Mouse (Mus musculus) heart, embryonic 14.5 days (tissue): ENCODE data around the gene Gm42517. TPM values are rescaled to one million over a fixed set of nuclear protein-coding genes. Genes with fewer than 3 reads are reported as not detected.

Experiments used
- ATAC-seq: fragments of 200-750 bp; cut with Nextera tagmentation; 2 replicates; pipeline ENCODE4 v1.8.0; 2017; ENCODE audit warnings: low read depth, moderate TSS enrichment; ENCODE audit not compliant: insufficient number of reproducible peaks, insufficient read depth, low FRiP score
- H3K27ac ChIP-seq, 2 experiments: fragments of 200-500 bp in 1 of 2; fragments of 300-500 bp in 1 of 2; sonication (generic) in 1 of 2; replicated peaks in 1 of 2; 2 replicates each; pipeline ENCODE4 v1.5.1; 2012 to 2014; ENCODE audit warnings: low read depth in 2 of 2, low read length in 2 of 2, control low read depth in 1 of 2, mild to moderate bottlenecking in 1 of 2, mixed read lengths in 1 of 2; ENCODE audit not compliant: control insufficient read depth in 1 of 2, insufficient read depth in 1 of 2
- H3K27me3 ChIP-seq: fragments of 300-500 bp; sonication (generic); 2 replicates; pipeline ENCODE4 v1.6.1; 2014; ENCODE audit warnings: mild to moderate bottlenecking, low read length, control low read depth; ENCODE audit not compliant: control insufficient read depth, insufficient read depth
- H3K36me3 ChIP-seq: fragments of 300-500 bp; sonication (generic); 2 replicates; pipeline ENCODE4 v1.6.1; 2014; ENCODE audit warnings: mild to moderate bottlenecking, control low read depth, low read length, mixed read lengths; ENCODE audit not compliant: control insufficient read depth, insufficient read depth
- H3K4me1 ChIP-seq, 2 experiments: fragments of 200-500 bp in 1 of 2; fragments of 300-500 bp in 1 of 2; sonication (generic) in 1 of 2; 2 replicates each; pipeline ENCODE4 v1.6.1; 2012 to 2014; ENCODE audit warnings: low read length in 2 of 2, control low read depth in 1 of 2, mixed read lengths in 1 of 2; ENCODE audit not compliant: control insufficient read depth in 2 of 2, insufficient read depth in 2 of 2
- H3K4me2 ChIP-seq: fragments of 300-500 bp; sonication (generic); 2 replicates; pipeline ENCODE4 v1.6.1; 2014; ENCODE audit warnings: mild to moderate bottlenecking, low read length
- H3K4me3 ChIP-seq, 2 experiments: fragments of 200-500 bp in 1 of 2; fragments of 300-500 bp in 1 of 2; sonication (generic) in 1 of 2; 2 replicates each; pipeline ENCODE4 v1.5.1; 2012 to 2014; ENCODE audit warnings: low read length in 2 of 2, mild to moderate bottlenecking in 2 of 2, control low read depth in 1 of 2, low read depth in 1 of 2, moderate library complexity in 1 of 2; ENCODE audit not compliant: control insufficient read depth in 1 of 2, insufficient read depth in 1 of 2
- H3K9ac ChIP-seq: fragments of 300-500 bp; sonication (generic); 2 replicates; pipeline ENCODE4 v1.6.1; 2014; ENCODE audit warnings: mild to moderate bottlenecking, low read length
- H3K9me3 ChIP-seq: fragments of 300-500 bp; sonication (generic); 2 replicates; pipeline ENCODE4 v1.6.1; 2016; ENCODE audit warnings: low read length, control low read depth; ENCODE audit not compliant: control insufficient read depth
- WGBS: fragments of 180-500 bp; shearing (Covaris S2); extraction: QIAGEN DNeasy Blood & Tissue Kit; methylation state at CpG from one replicate; pipeline ENCODE4 v1.1.7; 2014; 5-methylcytosine and 5-hydroxymethylcytosine counted together
- polyA plus RNA-seq: library from polyadenylated mRNA; unstranded; fragments of >200 nt; fragmentation: Nextera tagmentation; extraction: Ambion mirVana; gene quantifications from 2 replicates; pipeline ENCODE4 v1.2.1, GENCODE M21; 2014

Gm42517 gene
- 0.11 TPM in 1 of 2 replicates, not detected in the other for polyA plus RNA-seq

- WGBS: 1% methylated on average over 26 of the region's 36 CpGs
- Histone ChIP-seq H3K4me1 (peaks cover 0 to 17% of the 10 kb centered on the region in 2 experiments; a peak in 3 of 4 replicates), H3K27ac (no peak within 1 kb of the TSS), H3K9ac (peak within 1 kb of the TSS; percentile 62), H3K27me3 (peaks cover 91% of the 10 kb centered on the region), H3K4me3 (peak within 1 kb of the TSS; percentile 47), H3K9me3 (no peaks in the 10 kb centered on the region), H3K4me2 (peak within 1 kb of the TSS; percentile 80), H3K36me3 (no peaks in the 10 kb centered on the region)
- no peak for ATAC-seq
Measured at GRCm38 (mm10) chr5:108367871-108368332, at the start of gene Gm42517. Gm42517 (minus strand) TSS chr5:108367922.

GRCm38 (mm10) chr5:108414711-108415110, 47.0 kb upstream of the Gm42517 start:
- H3K9ac ChIP-seq: no peak overlapping the region
- H3K27ac ChIP-seq: no peak overlapping the region
- H3K36me3 ChIP-seq: no peaks in the 10 kb centered on the region
- no peak overlapping the region for H3K4me3 ChIP-seq
- WGBS: 64% methylated on average over 2 of the region's 2 CpGs
- ATAC-seq: no peak
- no peaks in the 10 kb centered on the region for H3K4me1 ChIP-seq
- H3K9me3 ChIP-seq: no peaks in the 10 kb centered on the region
- H3K27me3 ChIP-seq: no peaks in the 10 kb centered on the region
- H3K4me2 ChIP-seq: no peak overlapping the region

DNA sequence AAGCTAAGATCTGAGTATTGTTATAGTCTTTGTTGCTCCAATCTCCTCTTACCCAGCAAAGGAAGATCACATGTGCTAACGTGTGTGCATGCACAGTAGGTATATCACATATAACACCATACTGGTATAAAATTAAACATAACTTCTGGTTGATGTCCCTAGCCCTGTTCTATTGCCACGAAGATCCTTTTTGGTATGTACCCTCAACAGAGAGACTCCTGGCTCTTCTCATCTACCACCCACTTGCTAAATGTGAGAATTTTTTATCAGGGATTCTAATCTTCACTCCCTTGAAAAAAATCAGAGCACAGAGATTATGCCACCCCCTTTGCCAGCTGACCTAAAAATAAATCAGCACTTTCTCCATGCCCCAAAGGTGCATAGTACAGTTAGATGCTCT, 39.3 kb upstream of the Gm42517 start:
- H3K27ac ChIP-seq: no peak overlapping the region
- no peaks in the 10 kb centered on the region for H3K27me3 ChIP-seq
- H3K4me2 ChIP-seq: no peak overlapping the region
- no peak for ATAC-seq
- H3K9ac ChIP-seq: no peak overlapping the region
- H3K4me3 ChIP-seq: no peak overlapping the region
- no peaks in the 10 kb centered on the region for H3K36me3 ChIP-seq
- no peaks in the 10 kb centered on the region for H3K9me3 ChIP-seq
- 63% methylated on average over 2 of the region's 2 CpGs for WGBS
- H3K4me1 ChIP-seq: no peaks in the 10 kb centered on the region

DNA sequence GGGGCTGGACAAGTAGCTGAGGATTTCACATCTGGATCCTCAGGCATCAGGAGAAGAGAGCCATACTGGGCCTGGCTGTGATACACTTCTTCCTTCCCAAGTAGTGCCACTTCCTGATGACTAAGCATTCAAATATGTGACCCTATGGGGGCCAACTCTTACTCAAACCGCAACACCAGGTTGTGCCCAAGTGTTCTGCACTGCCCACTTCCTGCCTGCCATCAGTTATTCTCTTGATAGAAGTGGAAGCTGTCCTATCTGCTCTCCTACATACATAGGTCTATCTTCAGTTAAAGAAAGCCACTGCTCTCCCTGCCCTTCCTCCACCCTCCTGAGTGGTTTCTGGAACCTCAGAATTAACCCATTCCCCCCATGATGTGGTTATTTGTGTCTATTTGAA, 37.7 kb upstream of the Gm42517 start:
- no peak overlapping the region for H3K4me2 ChIP-seq
- H3K27me3 ChIP-seq: no peaks in the 10 kb centered on the region
- ATAC-seq: no peak
- 33% methylated on average over 1 of the region's 1 CpGs for WGBS
- H3K4me1 ChIP-seq: no peaks in the 10 kb centered on the region
- no peaks in the 10 kb centered on the region for H3K36me3 ChIP-seq
- H3K27ac ChIP-seq: no peak overlapping the region
- no peak overlapping the region for H3K4me3 ChIP-seq
- H3K9me3 ChIP-seq: no peaks in the 10 kb centered on the region
- no peak overlapping the region for H3K9ac ChIP-seq

DNA sequence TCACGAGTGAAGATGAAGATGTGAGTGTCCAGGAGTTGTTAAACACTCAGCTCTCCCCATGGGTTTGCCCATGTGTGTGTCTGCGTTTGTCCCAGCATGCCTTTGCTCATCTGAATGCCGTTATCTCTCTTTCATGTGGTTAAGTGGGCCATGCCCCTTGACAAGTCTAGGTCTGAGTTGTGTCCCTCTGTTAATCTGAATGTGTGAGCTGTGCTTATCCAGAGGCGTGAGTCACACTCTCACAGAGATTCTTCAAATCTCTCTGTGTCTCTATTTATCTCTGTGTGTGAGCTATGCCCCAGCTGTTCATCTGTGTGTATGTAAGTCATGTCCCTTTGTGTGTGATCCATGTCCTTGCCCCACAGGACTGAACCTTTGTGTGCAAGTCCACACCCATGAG, 35.7 kb upstream of the Gm42517 start:
- no peak for ATAC-seq
- Histone ChIP-seq H3K4me2 (no peak overlapping the region), H3K4me3 (no peak overlapping the region), H3K27ac (no peak overlapping the region), H3K36me3 (no peaks in the 10 kb centered on the region), H3K27me3 (no peaks in the 10 kb centered on the region), H3K9me3 (no peaks in the 10 kb centered on the region), H3K4me1 (no peaks in the 10 kb centered on the region), H3K9ac (no peak overlapping the region)
- 67% methylated on average over 4 of the region's 4 CpGs for WGBS

DNA sequence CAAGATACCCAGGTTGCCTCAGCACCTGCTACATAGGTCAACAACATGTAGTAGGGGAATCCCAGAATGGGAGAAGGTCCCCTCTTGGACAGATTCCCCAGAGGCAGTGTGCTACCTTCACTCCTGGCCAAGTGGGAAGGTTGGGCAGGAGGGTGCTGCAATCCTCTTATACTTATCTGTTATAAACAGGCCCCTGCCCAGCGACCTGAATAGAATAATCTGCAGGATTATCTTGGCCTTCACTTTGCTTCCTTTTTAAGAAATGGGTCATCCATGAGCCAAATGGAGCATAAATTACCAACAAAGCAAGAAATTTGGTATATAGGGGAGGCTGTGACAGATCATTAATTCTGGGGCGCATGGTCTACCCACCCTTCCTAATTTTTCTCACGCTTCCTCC, 22.0 kb upstream of the Gm42517 start:
- WGBS: 58% methylated on average over 3 of the region's 3 CpGs
- no peaks in the 10 kb centered on the region for H3K9me3 ChIP-seq
- H3K4me1 ChIP-seq: no peaks in the 10 kb centered on the region
- no peak overlapping the region for H3K4me3 ChIP-seq
- no peaks in the 10 kb centered on the region for H3K27me3 ChIP-seq
- ATAC-seq: no peak
- H3K36me3 ChIP-seq: no peaks in the 10 kb centered on the region
- no peak overlapping the region for H3K4me2 ChIP-seq
- no peak overlapping the region for H3K27ac ChIP-seq
- no peak overlapping the region for H3K9ac ChIP-seq

DNA sequence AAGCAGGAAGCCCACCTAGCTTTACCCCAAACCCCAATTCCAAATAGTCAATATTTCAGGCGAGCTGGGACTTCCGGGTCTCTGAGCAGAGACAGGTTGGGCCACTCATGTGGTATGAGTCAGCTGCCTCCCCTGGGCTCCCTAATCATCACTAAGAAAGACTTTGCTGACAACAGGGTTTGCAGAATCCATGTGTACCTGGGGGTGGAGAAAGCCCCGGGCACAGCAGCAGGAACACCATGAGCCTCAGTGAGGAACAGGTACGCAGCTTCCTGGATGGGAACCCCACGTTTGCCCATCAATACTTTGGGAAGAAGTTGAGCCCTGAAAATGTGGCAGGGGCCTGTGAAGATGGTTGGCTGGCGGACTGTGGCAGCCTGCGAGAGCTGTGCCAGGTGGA, 20.5 kb upstream of the Gm42517 start, which contains the start of gene Pde6b:
TSS of gene Pde6b (plus strand) at position 191 of the 400 bp plus-strand sequence.
- no peak within 1 kb of the TSS for H3K27ac ChIP-seq
- 53% methylated on average over 7 of the region's 7 CpGs for WGBS
- H3K4me2 ChIP-seq: no peak within 1 kb of the TSS
- no peaks in the 10 kb centered on the region for H3K27me3 ChIP-seq
- ATAC-seq: no peak
- H3K36me3 ChIP-seq: no peaks in the 10 kb centered on the region
- no peak within 1 kb of the TSS for H3K4me3 ChIP-seq
- H3K4me1 ChIP-seq: no peaks in the 10 kb centered on the region
- H3K9me3 ChIP-seq: no peaks in the 10 kb centered on the region
- H3K9ac ChIP-seq: no peak within 1 kb of the TSS

DNA sequence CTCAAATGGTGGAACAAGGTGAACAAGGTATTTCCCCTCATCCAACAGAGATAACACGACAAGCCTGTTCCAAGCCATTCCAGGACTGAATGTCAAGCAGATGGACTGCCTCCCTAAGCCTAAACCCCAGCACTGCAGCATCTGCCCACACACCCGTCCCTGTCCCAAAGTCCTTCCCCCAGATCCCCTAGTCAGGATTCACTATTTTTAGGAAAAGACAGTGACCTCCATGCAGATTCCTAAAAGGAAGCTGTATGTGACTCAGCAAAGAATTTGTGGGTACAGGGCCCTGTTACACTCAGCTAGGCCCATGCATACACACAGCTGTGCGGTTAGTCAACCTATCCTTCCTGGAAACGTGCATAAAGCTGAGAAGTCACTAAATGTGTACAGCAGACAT, 18.7 kb upstream of the Gm42517 start:
- ATAC-seq: no peak
- Histone ChIP-seq H3K9ac (no peak overlapping the region), H3K36me3 (no peaks in the 10 kb centered on the region), H3K27me3 (no peaks in the 10 kb centered on the region; the same call in 1 of the 2 replicates), H3K4me2 (no peak overlapping the region), H3K4me1 (no peaks in the 10 kb centered on the region), H3K4me3 (no peak overlapping the region), H3K27ac (no peak overlapping the region), H3K9me3 (0 out of 2 replicates have a peak, but pooled peaks cover 6% of the 10 kb centered on the region)
- 65% methylated on average over 4 of the region's 4 CpGs for WGBS
